ENCODE assay signal across 14 mouse cellular contexts in genomic region chr14:113590811-113591210, GRCm38 (mm10).
A peak's percentile ranks its signal among the peaks of the same experiment; 100 is the strongest.
DNase-seq lines count a peak whose midpoint lies in the region; ATAC-seq and TF ChIP-seq lines count a peak whose summit lies in the region.
"Had no signal": no experiment of that assay in that cellular context is flagged by ENCODE, and none has a peak within 500 bp of the region (broad histone marks: within the 10 kb centered on the region; RNA-seq: fewer than 3 reads in every experiment).

No protein-coding gene starts in this region.

- 58% methylated on average over 5 of the region's 5 CpGs for WGBS in stomach, embryonic 14.5 days
- WGBS in stomach, postnatal 0 days = 36% methylated on average over 5 of the region's 5 CpGs
- WGBS in embryonic facial prominence, embryonic 13.5 days = 54% methylated on average over 5 of the region's 5 CpGs
- 55% methylated on average over 5 of the region's 5 CpGs for WGBS in stomach, embryonic 16.5 days

- no peak for TF ChIP-seq EP300 in stomach, postnatal 0 days (optimal IDR thresholded peaks at IDR 0.05)

- no peak for DNase-seq in stomach, postnatal 0 days (ENCODE audit: low spot score)
- peak; percentile 33 for DNase-seq in hindlimb bud, embryonic 11.5 days (ENCODE audit: extremely low spot score, low read depth, low spot score)
- DNase-seq in kidney, adult 9 months = no peak
- no peak for DNase-seq in lung, postnatal 25 days (ENCODE audit: low spot score)
- no peak for DNase-seq in retina, postnatal 1 day
- DNase-seq: adrenal gland, adult 8-10 months; cerebellum, postnatal 25 days; kidney, adult 18-20 months; lung, postnatal 14 days had no signal

- no peaks in the 10 kb centered on the region for H3K27me3 ChIP-seq in stomach, embryonic 14.5 days (ENCODE audit: control insufficient read depth, insufficient read depth, low read length)
- H3K27me3 ChIP-seq in stomach, postnatal 0 days (ENCODE audit: control insufficient read depth, insufficient read depth, low read length) = no peaks in the 10 kb centered on the region
- no peaks in the 10 kb centered on the region for H3K27me3 ChIP-seq in embryonic facial prominence, embryonic 13.5 days
- no peaks in the 10 kb centered on the region for H3K27me3 ChIP-seq in stomach, embryonic 16.5 days (ENCODE audit: control insufficient read depth, insufficient read depth, low read length)
- H3K27me3 ChIP-seq: liver, embryonic 12.5 days; midbrain, embryonic 13.5 days had no signal

- no peak for TF ChIP-seq CTCF in stomach, postnatal 0 days (IDR thresholded peaks at IDR 0.05; ENCODE audit: low read depth)

- no peak overlapping the region for H3K4me2 ChIP-seq in stomach, embryonic 14.5 days (replicated peaks; ENCODE audit: low read depth, low read length)
- no peak overlapping the region for H3K4me2 ChIP-seq in stomach, postnatal 0 days (replicated peaks; ENCODE audit: low read depth)
- peak overlapping the region; percentile 5; the same call in 1 of the 2 replicates for H3K4me2 ChIP-seq in embryonic facial prominence, embryonic 13.5 days
- H3K4me2 ChIP-seq in stomach, embryonic 16.5 days (ENCODE audit: low read depth, low read length) = no peak overlapping the region
- H3K4me2 ChIP-seq: liver, embryonic 12.5 days; midbrain, embryonic 13.5 days had no signal

- H3K4me1 ChIP-seq in stomach, embryonic 14.5 days (ENCODE audit: control insufficient read depth, insufficient read depth, low read length) = no peaks in the 10 kb centered on the region
- no peaks in the 10 kb centered on the region for H3K4me1 ChIP-seq in stomach, postnatal 0 days (replicated peaks; ENCODE audit: control insufficient read depth, insufficient read depth)
- H3K4me1 ChIP-seq in embryonic facial prominence, embryonic 13.5 days = no peaks in the 10 kb centered on the region
- no peaks in the 10 kb centered on the region for H3K4me1 ChIP-seq in stomach, embryonic 16.5 days (ENCODE audit: control insufficient read depth, insufficient read depth, low read length)
- H3K4me1 ChIP-seq: liver, embryonic 12.5 days; midbrain, embryonic 13.5 days had no signal

- no peak overlapping the region for H3K9ac ChIP-seq in stomach, embryonic 14.5 days (replicated peaks; ENCODE audit: low read depth, low read length)
- no peak overlapping the region for H3K9ac ChIP-seq in stomach, postnatal 0 days (ENCODE audit: low read length)
- H3K9ac ChIP-seq in embryonic facial prominence, embryonic 13.5 days = no peak overlapping the region
- no peak overlapping the region for H3K9ac ChIP-seq in stomach, embryonic 16.5 days (ENCODE audit: low read length)
- H3K9ac ChIP-seq: liver, embryonic 12.5 days; midbrain, embryonic 13.5 days had no signal

- no peak overlapping the region for H3K4me3 ChIP-seq in stomach, embryonic 14.5 days (ENCODE audit: low read depth, low read length)
- H3K4me3 ChIP-seq in stomach, postnatal 0 days (ENCODE audit: low read depth, low read length) = no peak overlapping the region
- H3K4me3 ChIP-seq in embryonic facial prominence, embryonic 13.5 days = no peak overlapping the region
- no peak overlapping the region for H3K4me3 ChIP-seq in stomach, embryonic 16.5 days (replicated peaks; ENCODE audit: low read length)
- H3K4me3 ChIP-seq: liver, embryonic 12.5 days; midbrain, embryonic 13.5 days had no signal

- H3K36me3 ChIP-seq in stomach, embryonic 14.5 days (ENCODE audit: control insufficient read depth, insufficient read depth, low read length) = no peaks in the 10 kb centered on the region
- H3K36me3 ChIP-seq in stomach, postnatal 0 days (ENCODE audit: control insufficient read depth, insufficient read depth, low read length) = no peaks in the 10 kb centered on the region
- no peaks in the 10 kb centered on the region for H3K36me3 ChIP-seq in embryonic facial prominence, embryonic 13.5 days
- no peaks in the 10 kb centered on the region for H3K36me3 ChIP-seq in stomach, embryonic 16.5 days (ENCODE audit: control insufficient read depth, insufficient read depth, low read length)
- H3K36me3 ChIP-seq: liver, embryonic 12.5 days; midbrain, embryonic 13.5 days had no signal

- peak; percentile 72; the same call in 1 of the 2 replicates for ATAC-seq in stomach, embryonic 14.5 days (ENCODE audit: insufficient number of reproducible peaks, insufficient read depth, low FRiP score, low read depth)
- ATAC-seq in stomach, postnatal 0 days (ENCODE audit: low FRiP score, low TSS enrichment) = no peak
- no peak for ATAC-seq in embryonic facial prominence, embryonic 13.5 days (ENCODE audit: insufficient number of reproducible peaks, insufficient read depth, low FRiP score, low TSS enrichment, low read depth)
- ATAC-seq in stomach, embryonic 16.5 days (ENCODE audit: insufficient read depth, low FRiP score) = peak; percentile 60
- ATAC-seq: liver, embryonic 12.5 days; midbrain, embryonic 13.5 days had no signal

- no peak overlapping the region for H3K27ac ChIP-seq in stomach, embryonic 14.5 days (ENCODE audit: low read length)
- H3K27ac ChIP-seq in stomach, postnatal 0 days (replicated peaks) = no peak overlapping the region
- H3K27ac ChIP-seq in embryonic facial prominence, embryonic 13.5 days = no peak overlapping the region
- H3K27ac ChIP-seq in stomach, embryonic 16.5 days (ENCODE audit: low read length) = no peak overlapping the region
- H3K27ac ChIP-seq: liver, embryonic 12.5 days; midbrain, embryonic 13.5 days had no signal

- H3K9me3 ChIP-seq in stomach, embryonic 14.5 days (ENCODE audit: control insufficient read depth, low read depth, low read length) = no peaks in the 10 kb centered on the region
- no peaks in the 10 kb centered on the region for H3K9me3 ChIP-seq in stomach, postnatal 0 days (ENCODE audit: control insufficient read depth, low read length)
- H3K9me3 ChIP-seq in embryonic facial prominence, embryonic 13.5 days = no peaks in the 10 kb centered on the region
- no peaks in the 10 kb centered on the region for H3K9me3 ChIP-seq in stomach, embryonic 16.5 days (replicated peaks; ENCODE audit: control insufficient read depth, low read length)
- H3K9me3 ChIP-seq: liver, embryonic 12.5 days; midbrain, embryonic 13.5 days had no signal

Comparison
In these comparisons a context has a peak if more than half of its experiments do, and no peak if none do; other contexts are left out.
1. ATAC-seq: peak in stomach, embryonic 14.5 days (single experiment) and stomach, embryonic 16.5 days (single experiment); none in stomach, postnatal 0 days (single experiment) and embryonic facial prominence, embryonic 13.5 days (single experiment).